Mouse (Mus musculus): Measurements from ENCODE around the gene Gm17409.

DNA sequence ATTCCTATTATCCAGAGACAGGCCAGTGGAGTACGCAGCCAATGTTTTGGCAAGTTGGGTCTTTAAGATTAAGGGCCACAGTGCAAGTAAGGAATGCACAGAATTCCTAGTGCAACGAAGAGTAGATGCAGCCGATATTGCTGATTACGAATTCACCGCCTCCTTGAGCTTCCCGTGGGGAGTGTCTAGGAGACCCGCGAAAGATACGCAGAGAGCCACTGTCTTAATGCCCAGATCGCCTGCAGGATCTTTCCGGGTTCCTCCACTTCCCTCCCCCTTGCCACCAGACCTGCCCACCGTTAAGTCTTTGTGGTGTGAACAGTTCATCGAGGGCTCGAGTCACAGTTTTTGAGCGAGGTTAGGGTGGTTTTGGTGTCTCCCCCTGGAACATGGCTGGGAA, 22.9 kb upstream of the Gm17409 start:
- no peak for TF ChIP-seq CTCF (IDR thresholded peaks at IDR 0.05; ENCODE audit: low read depth, low read length)
- TF ChIP-seq GATA2 (IDR thresholded peaks at IDR 0.05; ENCODE audit: borderline replicate concordance, low read depth, low read length): no peak
- no peak for TF ChIP-seq TAL1 (conservative IDR thresholded peaks at IDR 0.05; ENCODE audit: low read depth, low read length)
- TF ChIP-seq GATA1 (IDR thresholded peaks at IDR 0.05; ENCODE audit: borderline replicate concordance, low read length): no peak
- no peak for TF ChIP-seq POLR2AphosphoS5 (IDR thresholded peaks at IDR 0.05; ENCODE audit: insufficient replicate concordance, low read depth, low read length)
